Mouse (Mus musculus) forebrain, embryonic 16.5 days (tissue): ENCODE measurements around the gene Kcnq1. TPM values are rescaled to one million over a fixed set of nuclear protein-coding genes. Genes with fewer than 3 reads are reported as not detected.

Experiments used
- ATAC-seq: fragments of 200-750 bp; cut with Nextera tagmentation; 2 replicates; pipeline ENCODE4 v1.8.0; 2017; ENCODE audit warnings: mild to moderate bottlenecking, moderate library complexity
- H3K27ac ChIP-seq: fragments of 300-500 bp; sonication (generic); 2 replicates; pipeline ENCODE4 v1.5.1; 2014; ENCODE audit warnings: low read length, control low read depth
- H3K27me3 ChIP-seq: fragments of 300-500 bp; sonication (generic); replicated peaks from 2 replicates; pipeline ENCODE4 v1.6.1; 2014; ENCODE audit warnings: low read length; ENCODE audit not compliant: control insufficient read depth, insufficient read depth
- H3K36me3 ChIP-seq: fragments of 300-500 bp; sonication (generic); 2 replicates; pipeline ENCODE4 v1.6.1; 2014; ENCODE audit not compliant: control insufficient read depth, insufficient read depth
- H3K4me1 ChIP-seq: fragments of 300-500 bp; sonication (generic); replicated peaks from 2 replicates; pipeline ENCODE4 v1.6.1; 2014; ENCODE audit warnings: low read length; ENCODE audit not compliant: control insufficient read depth, insufficient read depth
- H3K4me2 ChIP-seq: fragments of 300-500 bp; sonication (generic); 2 replicates; pipeline ENCODE4 v1.6.1; 2014; ENCODE audit warnings: mild to moderate bottlenecking, low read length, control low read depth
- H3K4me3 ChIP-seq: fragments of 300-500 bp; sonication (generic); replicated peaks from 2 replicates; pipeline ENCODE4 v1.5.1; 2014; ENCODE audit warnings: mild to moderate bottlenecking, low read length, control low read depth
- H3K9ac ChIP-seq: fragments of 300-500 bp; sonication (generic); replicated peaks from 2 replicates; pipeline ENCODE4 v1.6.1; 2014; ENCODE audit warnings: low read depth, low read length, control low read depth
- H3K9me3 ChIP-seq: fragments of 300-500 bp; sonication (generic); 2 replicates; pipeline ENCODE4 v1.6.1; 2016; ENCODE audit warnings: low read length; ENCODE audit not compliant: control insufficient read depth
- WGBS: fragments of 180-500 bp; shearing (Covaris S2); extraction: QIAGEN DNeasy Blood & Tissue Kit; methylation state at CpG from one replicate; pipeline ENCODE4 v1.1.7; 2014; 5-methylcytosine and 5-hydroxymethylcytosine counted together
- polyA plus RNA-seq: library from polyadenylated mRNA; unstranded; fragments of >200 nt; fragmentation: Nextera tagmentation; extraction: Ambion mirVana; gene quantifications from 2 replicates; pipeline ENCODE4 v1.2.1, GENCODE M21; 2015

Kcnq1 gene
- polyA plus RNA-seq, 1 experiment from 2014 or later, result 1.1 TPM

DNA sequence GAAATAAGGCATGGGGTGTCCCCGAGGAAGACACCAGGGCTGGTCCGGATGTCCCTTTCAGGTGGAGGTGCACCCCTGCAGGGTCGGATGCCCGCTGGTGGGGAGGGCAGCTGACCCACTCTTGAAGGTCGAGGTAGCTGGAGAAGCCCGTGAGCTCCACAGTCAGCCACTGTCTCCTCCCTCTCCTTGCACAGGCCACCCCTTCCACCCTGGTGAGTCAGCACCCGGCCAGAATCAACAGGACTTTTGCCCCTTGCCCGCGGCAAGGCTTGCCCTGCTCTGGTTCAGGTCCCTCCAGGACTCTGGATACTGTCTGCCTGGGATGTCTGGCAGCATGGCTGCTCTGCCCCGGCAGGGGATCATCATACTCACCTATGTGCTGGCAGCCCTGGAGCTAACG is 369.7 kb downstream of the Kcnq1 start:
- 80% methylated on average over 11 of the region's 11 CpGs for WGBS
- ATAC-seq, result no peak
- no peaks in the 10 kb centered on the region for H3K36me3 ChIP-seq

More for the DNA sequence above, 369.7 kb downstream of the Kcnq1 start:
- Histone ChIP-seq H3K9me3 (no peaks in the 10 kb centered on the region), H3K4me1 (no peaks in the 10 kb centered on the region), H3K27ac (no peak overlapping the region), H3K27me3 (no peaks in the 10 kb centered on the region), H3K9ac (no peak overlapping the region), H3K4me3 (no peak overlapping the region), H3K4me2 (no peak overlapping the region)

Other genes starting within 250 kb of the Kcnq1 start
- gene Th, start 175.2 kb upstream of the Kcnq1 start, polyA plus RNA-seq, result 6.4 TPM in 2 replicates
- 0.40 and 0.98 TPM in 2 replicates for gene Ascl2, start 137.1 kb upstream of the Kcnq1 start, polyA plus RNA-seq
- 0.32 and 0.53 TPM in 2 replicates for gene Tspan32, start 101.3 kb upstream of the Kcnq1 start, polyA plus RNA-seq
- gene Cd81, start 53.6 kb upstream of the Kcnq1 start, polyA plus RNA-seq, result 319 and 342 TPM in 2 replicates
- gene Tssc4, start 37.1 kb upstream of the Kcnq1 start, polyA plus RNA-seq, result 99.7 and 109 TPM in 2 replicates
- 1.1 and 1.2 TPM in 2 replicates for gene Trpm5, start 11.7 kb upstream of the Kcnq1 start, polyA plus RNA-seq